Mouse (Mus musculus): ENCODE results near the gene C3. TPM values are rescaled to one million over a fixed set of nuclear protein-coding genes. Genes with fewer than 3 reads are reported as not detected.

C3 gene
- polyA plus RNA-seq, 1 experiment from 2014 or later = 2.6 TPM

- ATAC-seq (ENCODE audit: low FRiP score, low TSS enrichment) (peak; percentile 37; the same call in 1 of the 2 replicates), DNase-seq (no peak)
- WGBS = 28% methylated on average over 22 of the region's 22 CpGs
- Histone ChIP-seq H3K4me3 (replicated peaks; ENCODE audit: low read depth, low read length) (no peak overlapping the region), H3K36me3 (ENCODE audit: control insufficient read depth, insufficient read depth, low read length) (peaks cover 20% of the 10 kb centered on the region), H3K27me3 (ENCODE audit: control insufficient read depth, insufficient read depth, low read length) (no peaks in the 10 kb centered on the region), H3K4me1 (ENCODE audit: control insufficient read depth, insufficient read depth, low read length) (no peaks in the 10 kb centered on the region), H3K9ac (replicated peaks; ENCODE audit: low read length) (no peak overlapping the region), H3K9me3 (ENCODE audit: control insufficient read depth, low read length) (no peaks in the 10 kb centered on the region), H3K4me2 (ENCODE audit: low read length) (no peak overlapping the region), H3K27ac (replicated peaks; ENCODE audit: low read depth, low read length) (no peak overlapping the region)
These were observed 37.3 kb upstream of the C3 start for GRCm38 (mm10) chr17:57264972-57265945.

- no peak for DNase-seq
- Histone ChIP-seq H3K27me3 (ENCODE audit: control insufficient read depth, insufficient read depth, low read length) (no peaks in the 10 kb centered on the region), H3K4me1 (ENCODE audit: control insufficient read depth, insufficient read depth, low read length) (no peaks in the 10 kb centered on the region), H3K27ac (replicated peaks; ENCODE audit: low read depth, low read length) (no peak overlapping the region), H3K9me3 (ENCODE audit: control insufficient read depth, low read length) (no peaks in the 10 kb centered on the region), H3K9ac (replicated peaks; ENCODE audit: low read length) (no peak overlapping the region), H3K4me3 (replicated peaks; ENCODE audit: low read depth, low read length) (no peak overlapping the region), H3K36me3 (ENCODE audit: control insufficient read depth, insufficient read depth, low read length) (peaks cover 21% of the 10 kb centered on the region), H3K4me2 (ENCODE audit: low read length) (no peak overlapping the region)
- ATAC-seq (ENCODE audit: low FRiP score, low TSS enrichment) = no peak; the same call in 1 of the 2 replicates
- WGBS = 93% methylated on average over 2 of the region's 2 CpGs
These were observed 36.2 kb upstream of the C3 start for GRCm38 (mm10) chr17:57264164-57264563.

- Histone ChIP-seq H3K9ac (replicated peaks; ENCODE audit: low read length) (no peak overlapping the region), H3K27me3 (ENCODE audit: control insufficient read depth, insufficient read depth, low read length) (no peaks in the 10 kb centered on the region), H3K4me1 (ENCODE audit: control insufficient read depth, insufficient read depth, low read length) (no peaks in the 10 kb centered on the region), H3K4me3 (replicated peaks; ENCODE audit: low read depth, low read length) (no peak overlapping the region), H3K27ac (replicated peaks; ENCODE audit: low read depth, low read length) (no peak overlapping the region), H3K4me2 (ENCODE audit: low read length) (no peak overlapping the region), H3K9me3 (ENCODE audit: control insufficient read depth, low read length) (no peaks in the 10 kb centered on the region), H3K36me3 (ENCODE audit: control insufficient read depth, insufficient read depth, low read length) (peaks cover 23% of the 10 kb centered on the region)
- no peak for ATAC-seq (ENCODE audit: low FRiP score, low TSS enrichment)
- 93% methylated on average over 17 of the region's 17 CpGs for WGBS
- DNase-seq = no peak
These were observed 35.1 kb upstream of the C3 start for GRCm38 (mm10) chr17:57262901-57263550.

- DNase-seq (no peak), ATAC-seq (ENCODE audit: low FRiP score, low TSS enrichment) (no peak)
- Histone ChIP-seq H3K4me3 (replicated peaks; ENCODE audit: low read depth, low read length) (no peak overlapping the region), H3K27me3 (ENCODE audit: control insufficient read depth, insufficient read depth, low read length) (no peaks in the 10 kb centered on the region), H3K4me2 (ENCODE audit: low read length) (no peak overlapping the region), H3K9me3 (ENCODE audit: control insufficient read depth, low read length) (no peaks in the 10 kb centered on the region), H3K9ac (replicated peaks; ENCODE audit: low read length) (no peak overlapping the region), H3K4me1 (ENCODE audit: control insufficient read depth, insufficient read depth, low read length) (no peaks in the 10 kb centered on the region), H3K36me3 (ENCODE audit: control insufficient read depth, insufficient read depth, low read length) (peaks cover 23% of the 10 kb centered on the region), H3K27ac (replicated peaks; ENCODE audit: low read depth, low read length) (no peak overlapping the region)
- WGBS = 45% methylated on average over 1 of the region's 1 CpGs
These were observed 33.9 kb upstream of the C3 start for GRCm38 (mm10) chr17:57261796-57262195.

GRCm38 (mm10) chr17:57261286-57261685, 33.4 kb upstream of the C3 start:
- Histone ChIP-seq H3K36me3 (ENCODE audit: control insufficient read depth, insufficient read depth, low read length) (peaks cover 23% of the 10 kb centered on the region), H3K4me3 (replicated peaks; ENCODE audit: low read depth, low read length) (no peak overlapping the region), H3K4me2 (ENCODE audit: low read length) (no peak overlapping the region), H3K27me3 (ENCODE audit: control insufficient read depth, insufficient read depth, low read length) (no peaks in the 10 kb centered on the region), H3K9me3 (ENCODE audit: control insufficient read depth, low read length) (no peaks in the 10 kb centered on the region), H3K27ac (replicated peaks; ENCODE audit: low read depth, low read length) (no peak overlapping the region), H3K4me1 (ENCODE audit: control insufficient read depth, insufficient read depth, low read length) (no peaks in the 10 kb centered on the region), H3K9ac (replicated peaks; ENCODE audit: low read length) (no peak overlapping the region)
- WGBS = 92% methylated on average over 4 of the region's 4 CpGs
- no peak for DNase-seq
- ATAC-seq (ENCODE audit: low FRiP score, low TSS enrichment) = no peak

GRCm38 (mm10) chr17:57260351-57260750, 32.4 kb upstream of the C3 start:
- H3K36me3 ChIP-seq (ENCODE audit: control insufficient read depth, insufficient read depth, low read length) = peaks cover 23% of the 10 kb centered on the region
- ATAC-seq (ENCODE audit: low FRiP score, low TSS enrichment) (no peak), DNase-seq (no peak)
- no peak overlapping the region for H3K4me2 ChIP-seq (ENCODE audit: low read length)
- 92% methylated on average over 9 of the region's 9 CpGs for WGBS
- H3K4me1 ChIP-seq (ENCODE audit: control insufficient read depth, insufficient read depth, low read length) = no peaks in the 10 kb centered on the region
- H3K9me3 ChIP-seq (ENCODE audit: control insufficient read depth, low read length) = no peaks in the 10 kb centered on the region
- H3K27me3 ChIP-seq (ENCODE audit: control insufficient read depth, insufficient read depth, low read length) = no peaks in the 10 kb centered on the region
- no peak overlapping the region for H3K27ac ChIP-seq (replicated peaks; ENCODE audit: low read depth, low read length)
- H3K9ac ChIP-seq (replicated peaks; ENCODE audit: low read length) = no peak overlapping the region
- H3K4me3 ChIP-seq (replicated peaks; ENCODE audit: low read depth, low read length) = no peak overlapping the region

GRCm38 (mm10) chr17:57259742-57260141, 31.8 kb upstream of the C3 start:
- Histone ChIP-seq H3K27me3 (ENCODE audit: control insufficient read depth, insufficient read depth, low read length) (no peaks in the 10 kb centered on the region), H3K9me3 (ENCODE audit: control insufficient read depth, low read length) (no peaks in the 10 kb centered on the region), H3K4me2 (ENCODE audit: low read length) (no peak overlapping the region), H3K9ac (replicated peaks; ENCODE audit: low read length) (no peak overlapping the region), H3K4me3 (replicated peaks; ENCODE audit: low read depth, low read length) (no peak overlapping the region), H3K36me3 (ENCODE audit: control insufficient read depth, insufficient read depth, low read length) (peaks cover 26% of the 10 kb centered on the region), H3K4me1 (ENCODE audit: control insufficient read depth, insufficient read depth, low read length) (no peaks in the 10 kb centered on the region), H3K27ac (replicated peaks; ENCODE audit: low read depth, low read length) (no peak overlapping the region)
- DNase-seq (no peak), ATAC-seq (ENCODE audit: low FRiP score, low TSS enrichment) (no peak)
- 92% methylated on average over 8 of the region's 8 CpGs for WGBS

GRCm38 (mm10) chr17:57258191-57258590, 30.3 kb upstream of the C3 start:
- no peaks in the 10 kb centered on the region for H3K9me3 ChIP-seq (ENCODE audit: control insufficient read depth, low read length)
- no peak overlapping the region for H3K27ac ChIP-seq (replicated peaks; ENCODE audit: low read depth, low read length)
- no peaks in the 10 kb centered on the region for H3K4me1 ChIP-seq (ENCODE audit: control insufficient read depth, insufficient read depth, low read length)
- H3K36me3 ChIP-seq (ENCODE audit: control insufficient read depth, insufficient read depth, low read length) = peaks cover 27% of the 10 kb centered on the region
- H3K4me2 ChIP-seq (ENCODE audit: low read length) = no peak overlapping the region
- H3K9ac ChIP-seq (replicated peaks; ENCODE audit: low read length) = no peak overlapping the region
- no peak for ATAC-seq (ENCODE audit: low FRiP score, low TSS enrichment)
- DNase-seq = no peak
- no peaks in the 10 kb centered on the region for H3K27me3 ChIP-seq (ENCODE audit: control insufficient read depth, insufficient read depth, low read length)
- H3K4me3 ChIP-seq (replicated peaks; ENCODE audit: low read depth, low read length) = no peak overlapping the region
- 99% methylated on average over 3 of the region's 3 CpGs for WGBS

Data from midbrain, embryonic 14.5 days (tissue).